In the genomic region with DNA sequence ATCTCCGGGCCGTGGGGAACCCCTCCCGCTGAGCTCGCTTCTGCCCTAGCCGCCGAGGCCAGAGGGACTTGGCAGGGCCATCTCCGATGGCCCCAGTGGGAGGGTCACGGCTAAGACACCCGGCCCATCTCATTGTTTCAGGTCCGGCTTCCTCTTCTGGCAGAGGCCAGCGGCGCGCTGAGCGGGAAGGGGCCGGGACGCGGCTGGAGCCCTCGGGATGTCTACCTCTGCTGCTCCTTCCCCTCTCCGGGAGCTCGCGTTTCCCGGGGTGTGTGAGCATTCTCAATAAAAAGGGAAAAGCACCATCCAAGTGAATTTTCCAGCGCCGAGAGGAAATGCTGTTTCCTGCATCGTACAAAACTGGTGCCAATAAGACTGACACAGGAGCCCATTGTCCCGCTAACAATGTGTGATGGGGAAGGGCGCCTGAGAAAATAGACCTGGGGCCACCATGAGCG, we compare ENCODE assay signal across 8 mouse cellular contexts. TPM values are rescaled to one million over a fixed set of nuclear protein-coding genes. Genes with fewer than 3 reads are reported as not detected.
DNase-seq lines count a peak whose midpoint lies in the region; ATAC-seq and TF ChIP-seq lines count a peak whose summit lies in the region.

No protein-coding gene starts in this region.

- peak overlapping the region; percentile 75 for H3K4me3 ChIP-seq in E14TG2a.4 (replicated peaks; ENCODE audit: low read length)
- peak overlapping the region; percentile 31 for H3K4me3 ChIP-seq in forebrain, embryonic 13.5 days

- H3K36me3 ChIP-seq in E14TG2a.4 (ENCODE audit: insufficient read depth, low read length), result no peaks in the 10 kb centered on the region
- no peaks in the 10 kb centered on the region for H3K36me3 ChIP-seq in forebrain, embryonic 13.5 days (ENCODE audit: poor library complexity, severe bottlenecking)

- H3K27ac ChIP-seq in forebrain, embryonic 13.5 days, result no peak overlapping the region

- ATAC-seq in forebrain, embryonic 13.5 days, result peak; percentile 19; the same call in 1 of the 2 replicates

- peaks cover 57% of the 10 kb centered on the region for H3K4me1 ChIP-seq in E14TG2a.4 (replicated peaks; ENCODE audit: low read depth, low read length)
- H3K4me1 ChIP-seq in forebrain, embryonic 13.5 days, result peaks cover 23% of the 10 kb centered on the region

- peak; percentile 21 to 50 for DNase-seq in adrenal gland, adult 18-20 months (ENCODE audit: low spot score in 2 of 2)
- DNase-seq in heart, postnatal 14 days, result peak; percentile 71 to 78
- peak; percentile 79 to 83 for DNase-seq in kidney, postnatal 36 days
- DNase-seq in lung, postnatal 36 days, result peak; percentile 81
- DNase-seq in yolk sac, embryonic 10.5 days (ENCODE audit: low spot score), result peak; percentile 28
- DNase-seq in cerebellum, adult 9-11 months, result no peak

- H3K9me3 ChIP-seq in E14TG2a.4 (ENCODE audit: low read length), result peaks cover 21% of the 10 kb centered on the region
- no peaks in the 10 kb centered on the region; the same call in 1 of the 2 replicates for H3K9me3 ChIP-seq in forebrain, embryonic 13.5 days (replicated peaks)

- 1% methylated on average over 28 of the region's 28 CpGs for WGBS in forebrain, embryonic 13.5 days

- peak overlapping the region; percentile 48; the same call in 1 of the 2 replicates for H3K9ac ChIP-seq in forebrain, embryonic 13.5 days

- intact Hi-C loops in heart, postnatal 14 days (cut with DNase I), result loop anchor here (2.0 to 5.0 kb wide), 2 partner anchors 25 to 34 kb away; a partner anchor contains a TSS

- peaks cover 56% of the 10 kb centered on the region for H3K27me3 ChIP-seq in E14TG2a.4 (ENCODE audit: insufficient read depth, low read length)
- H3K27me3 ChIP-seq in forebrain, embryonic 13.5 days, result peaks cover 60% of the 10 kb centered on the region

- peak overlapping the region; percentile 61 for H3K4me2 ChIP-seq in forebrain, embryonic 13.5 days

- TF ChIP-seq CTCF in E14TG2a.4 (conservative IDR thresholded peaks at IDR 0.05; ENCODE audit: low read length), result no peak

RNA-seq across cellular contexts. Expression of a gene that starts 25.9 kb away (rescaled TPM):
- total RNA-seq in adrenal gland, adult 18-20 months (2021), result 10 to 100 TPM; 63.0 to 74.4 TPM
- 7.2 and 8.5 TPM in 2 replicates for polyA plus RNA-seq in forebrain, embryonic 13.5 days (2015; fragmentation: Nextera tagmentation; extraction: Ambion mirVana)
- 10 to 100 TPM; 62.5 to 63.6 TPM for total RNA-seq in heart, postnatal 14 days (2021)
